Mouse (Mus musculus) embryo, embryonic 11.5 days (tissue): ENCODE measurements at regions not wholly inside any gene's neighbourhood (a gene's known extent, or its start where the extent isn't known, plus 50 kb on each side); places are given as distances from the start of the nearest gene placed in this dataset.

ENCODE experiments used
- DNase-seq: peaks from one replicate; pipeline ENCODE4 v3.0.0-alpha.2; 2012; ENCODE audit warnings: low read depth, low spot score

DNA sequence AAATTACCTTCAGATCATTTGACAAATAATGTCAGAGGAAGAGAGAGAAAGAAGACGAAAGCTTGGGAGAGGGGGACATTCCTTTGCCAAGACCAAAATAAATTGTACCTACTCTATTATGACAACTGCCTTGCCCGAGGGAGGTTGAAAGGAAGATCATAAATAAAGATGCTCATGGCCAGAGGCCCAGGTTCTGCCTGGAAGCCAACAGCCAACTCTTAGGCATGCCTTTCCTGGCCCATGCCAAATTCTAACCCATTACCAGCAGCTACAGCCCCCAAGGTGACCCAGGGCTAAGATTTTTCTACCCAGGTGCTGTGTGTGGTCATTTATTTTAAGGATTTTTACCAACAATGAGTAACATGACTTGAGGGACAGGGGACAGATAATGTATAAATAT lies 54.9 kb downstream of the Cbln1 start:
- DNase-seq: no peak

DNA sequence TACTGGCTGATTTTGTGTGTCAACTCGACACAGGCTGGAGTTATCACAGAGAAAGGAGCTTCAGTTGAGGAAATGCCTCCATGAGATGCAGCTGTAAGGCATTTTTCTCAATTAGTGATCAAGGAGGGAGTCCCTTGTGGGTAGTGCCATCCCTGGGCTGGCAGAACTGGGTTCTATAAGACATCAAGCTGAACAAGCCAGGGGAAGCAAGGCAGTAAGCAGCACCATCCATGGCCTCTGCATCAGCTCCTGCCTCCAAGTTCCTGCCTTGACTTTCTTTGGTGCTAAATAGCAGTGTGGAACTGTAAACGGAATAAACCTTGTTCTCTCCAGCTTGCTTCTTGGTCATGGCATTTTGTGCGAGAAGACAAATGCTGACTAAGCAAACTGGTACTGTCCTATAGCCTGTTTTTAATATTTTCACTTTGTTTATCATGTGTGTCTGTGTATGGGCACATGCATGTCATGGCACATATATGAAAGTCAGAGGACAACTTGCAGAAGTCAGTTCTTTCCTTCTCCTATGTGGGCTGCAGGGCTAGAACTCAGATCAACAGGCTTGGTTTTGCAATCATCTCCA lies 57.3 kb downstream of the Cbln1 start:
- no peak for DNase-seq

DNA sequence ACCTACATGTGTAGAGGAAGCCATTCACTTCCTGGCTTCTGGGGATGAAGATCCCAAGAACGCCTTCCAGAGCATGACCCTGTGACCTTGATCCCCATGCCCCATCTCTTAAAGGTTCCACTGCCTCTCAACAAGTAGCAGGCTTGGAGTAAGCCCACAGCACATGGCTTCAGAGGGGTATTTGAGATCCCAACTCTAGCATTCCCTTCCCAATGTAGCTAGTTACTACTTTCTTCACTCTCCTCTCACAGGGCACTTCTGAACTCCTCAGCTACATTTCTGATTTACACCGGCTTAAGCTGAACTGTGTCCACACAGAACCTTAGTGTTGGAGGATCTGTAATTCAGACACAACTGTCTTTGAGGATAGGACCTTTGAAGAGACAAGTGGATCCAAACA lies 83.4 kb downstream of the Cbln1 start:
- no peak for DNase-seq

DNA sequence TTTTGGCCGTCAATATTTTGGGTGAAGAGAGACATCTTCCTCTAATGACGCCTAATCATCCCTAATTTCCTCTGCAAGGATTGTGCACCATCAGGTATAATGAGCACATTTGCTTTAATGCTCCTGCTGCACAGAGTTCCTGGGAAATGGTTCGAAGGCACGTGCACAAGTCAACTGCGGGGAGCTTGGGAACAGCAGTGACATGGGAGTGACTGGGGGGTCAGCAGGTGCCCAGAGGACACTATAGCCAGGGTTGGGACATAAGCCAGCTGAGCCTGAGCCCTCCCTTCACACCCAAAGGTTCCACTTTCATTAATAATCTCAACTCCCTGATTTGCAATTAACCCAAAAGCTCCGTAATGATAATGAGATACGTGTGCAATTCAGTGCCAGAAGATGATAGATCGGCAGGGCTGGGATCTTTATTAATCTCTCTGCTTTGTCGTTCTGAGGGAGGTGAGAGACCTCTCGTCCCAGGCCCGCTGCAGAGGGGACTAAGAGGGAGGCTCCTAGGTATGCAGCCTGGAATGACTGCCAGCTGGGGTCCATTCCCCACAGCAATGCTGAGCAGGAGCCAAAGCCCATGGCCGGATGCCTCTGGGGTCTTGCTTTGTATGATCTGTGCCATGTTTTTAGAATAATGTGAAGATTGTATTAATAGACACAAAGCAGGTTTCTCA lies 88.7 kb downstream of the Cbln1 start:
- no peak for DNase-seq

DNA sequence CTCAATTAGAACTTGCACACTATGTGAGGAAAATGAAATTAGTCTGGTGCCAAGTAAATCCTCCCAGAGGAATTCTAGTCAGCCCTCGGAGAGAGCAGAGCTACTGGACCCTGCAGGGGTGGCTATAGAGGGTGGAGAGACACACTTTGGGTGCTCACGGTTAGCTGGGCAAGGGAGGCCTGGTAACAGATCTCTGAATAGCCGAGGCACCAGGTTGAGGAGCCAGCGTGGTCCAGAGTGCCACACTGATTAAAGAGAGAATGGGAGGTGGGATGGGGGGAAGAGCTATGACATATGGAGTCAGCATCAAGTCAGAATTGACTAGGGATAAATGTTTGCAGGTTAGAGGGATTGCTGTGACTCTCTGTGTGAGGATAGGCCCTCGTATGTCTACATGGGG lies 90.1 kb downstream of the Cbln1 start:
- no peak for DNase-seq

DNA sequence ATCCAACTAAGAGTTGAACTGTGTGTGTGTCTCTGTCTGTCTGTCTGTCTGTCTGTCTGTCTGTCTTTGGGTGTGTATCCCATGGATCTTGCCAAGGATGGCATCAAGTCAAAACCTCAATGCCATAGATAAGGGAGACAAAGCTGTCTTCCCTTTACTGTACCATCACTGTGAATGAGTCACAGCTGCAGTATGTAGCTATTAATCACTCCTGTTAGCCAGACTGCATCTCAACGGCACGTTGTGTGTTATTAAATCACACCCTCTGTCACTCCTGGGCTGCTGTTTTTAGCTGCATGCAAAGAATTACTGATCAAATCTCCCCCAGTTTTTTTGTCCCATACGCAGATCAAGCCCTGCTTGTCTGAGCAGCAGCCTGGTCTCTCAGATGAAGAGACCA lies 91.6 kb downstream of the Cbln1 start:
- no peak for DNase-seq

DNA sequence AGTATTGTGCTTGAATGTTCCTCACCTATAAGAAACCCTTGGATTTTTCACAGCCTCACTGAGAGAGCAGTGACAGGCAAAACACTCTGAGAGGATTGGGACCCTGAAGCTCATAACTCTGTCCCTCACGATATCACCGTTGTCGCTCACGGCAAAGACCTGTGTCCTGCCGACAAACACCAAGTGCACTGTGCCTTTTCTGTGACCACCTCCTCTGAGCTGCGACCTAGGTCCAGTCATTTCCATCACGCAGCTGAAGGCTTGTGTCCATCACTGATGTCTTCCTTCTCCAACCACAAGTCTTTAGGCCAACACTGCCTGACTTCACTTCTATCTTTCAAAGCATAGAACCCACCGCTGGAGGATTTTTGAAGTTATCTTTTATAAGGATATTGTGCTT lies 93.1 kb downstream of the Cbln1 start:
- no peak for DNase-seq

DNA sequence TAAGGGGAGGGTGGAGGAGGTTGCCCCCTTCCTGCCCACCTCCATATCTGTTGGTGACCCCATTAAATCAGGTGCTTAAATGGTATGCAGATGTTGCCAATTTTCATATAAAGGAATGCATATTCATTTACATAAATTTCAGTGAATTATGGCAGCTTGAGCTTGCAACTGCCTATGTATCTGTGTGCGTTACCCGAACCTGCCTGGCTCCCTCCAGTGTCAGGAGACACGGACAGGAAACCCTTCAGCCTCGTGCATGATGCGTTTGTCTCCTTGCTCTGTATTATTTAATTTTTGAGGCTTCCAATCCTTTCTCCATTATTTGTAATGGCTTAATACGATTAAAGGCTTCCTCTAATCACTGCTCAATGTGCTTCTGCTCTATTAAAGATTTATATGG lies 98.4 kb downstream of the Cbln1 start:
- no peak for DNase-seq

DNA sequence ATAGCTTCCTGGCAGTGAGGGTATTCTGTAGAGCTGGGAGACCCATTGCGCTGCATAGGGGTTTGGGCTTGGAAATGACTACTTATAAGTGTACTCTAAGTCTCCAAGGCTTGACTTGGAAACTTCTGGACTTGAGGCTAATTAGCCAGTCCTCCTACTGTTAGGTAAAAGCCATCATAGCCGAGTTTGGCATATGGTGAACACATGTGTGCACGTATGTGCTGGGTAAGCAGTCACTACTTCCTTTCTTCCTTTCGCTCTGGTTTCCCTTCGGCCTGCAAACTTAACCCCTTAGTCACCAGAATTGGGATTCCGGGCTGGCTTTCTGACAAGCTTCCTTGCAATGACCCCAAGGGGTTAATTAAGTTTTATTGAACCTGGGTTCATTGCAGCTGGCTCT lies 98.9 kb downstream of the Cbln1 start:
- DNase-seq: peak; percentile 67

DNA sequence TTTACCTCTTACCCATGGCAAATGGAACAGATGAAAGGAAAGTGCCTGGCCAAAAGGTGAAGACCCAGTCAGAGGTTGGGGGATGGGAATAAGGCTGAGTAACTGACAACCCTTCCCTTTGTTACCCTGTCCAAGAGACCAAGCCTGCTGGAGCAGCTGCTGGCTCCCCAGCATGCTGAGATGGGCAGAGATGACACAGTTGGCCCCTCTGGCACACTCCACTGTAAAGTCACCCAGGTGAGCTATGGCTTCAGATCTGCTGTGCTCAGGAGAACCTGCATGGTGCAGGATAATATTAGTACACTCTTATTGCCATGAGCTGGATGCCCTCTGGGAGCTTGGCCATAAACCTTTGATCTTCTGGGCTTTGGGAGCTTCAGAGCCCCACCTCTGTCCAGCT lies 100.3 kb downstream of the Cbln1 start:
- DNase-seq: no peak

DNA sequence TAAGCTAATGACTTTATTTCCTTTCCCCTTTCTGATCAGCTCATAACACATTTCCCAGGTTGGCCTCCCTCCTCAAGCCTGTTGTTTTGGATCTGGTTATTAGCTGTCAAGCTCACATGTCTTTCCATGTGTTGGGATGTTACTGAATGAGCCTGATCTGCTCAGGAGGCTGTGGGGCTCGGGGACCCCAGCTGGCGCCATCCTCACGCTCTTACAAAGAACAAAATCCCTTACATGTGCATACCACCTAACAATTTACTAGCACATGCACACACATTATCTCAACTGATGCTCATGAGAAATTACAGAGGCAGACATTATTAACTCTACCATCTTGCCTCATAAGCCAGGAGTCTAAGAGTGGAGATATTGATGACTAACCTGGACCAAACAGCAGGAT lies 102.2 kb downstream of the Cbln1 start:
- DNase-seq: no peak

DNA sequence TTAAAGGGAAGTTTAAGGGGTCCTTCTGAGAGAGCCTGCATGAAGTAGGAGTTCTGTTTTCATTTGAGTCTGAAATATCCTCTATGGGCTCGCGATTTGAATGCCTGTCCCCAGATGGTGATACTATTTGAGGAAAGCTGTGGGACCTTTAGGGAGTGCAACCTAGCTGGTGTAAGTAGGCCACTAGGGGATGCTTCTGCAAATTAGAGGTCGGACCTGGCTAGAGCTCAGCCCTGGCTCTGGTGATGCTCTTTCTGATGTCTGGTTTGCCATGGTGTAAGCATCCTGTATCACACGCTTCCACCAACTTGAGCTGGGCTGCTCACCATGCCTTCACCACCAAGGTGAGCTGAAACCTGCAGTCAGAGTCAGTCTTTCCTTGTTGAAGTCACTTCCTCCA lies 121.9 kb downstream of the Cbln1 start:
- no peak for DNase-seq

DNA sequence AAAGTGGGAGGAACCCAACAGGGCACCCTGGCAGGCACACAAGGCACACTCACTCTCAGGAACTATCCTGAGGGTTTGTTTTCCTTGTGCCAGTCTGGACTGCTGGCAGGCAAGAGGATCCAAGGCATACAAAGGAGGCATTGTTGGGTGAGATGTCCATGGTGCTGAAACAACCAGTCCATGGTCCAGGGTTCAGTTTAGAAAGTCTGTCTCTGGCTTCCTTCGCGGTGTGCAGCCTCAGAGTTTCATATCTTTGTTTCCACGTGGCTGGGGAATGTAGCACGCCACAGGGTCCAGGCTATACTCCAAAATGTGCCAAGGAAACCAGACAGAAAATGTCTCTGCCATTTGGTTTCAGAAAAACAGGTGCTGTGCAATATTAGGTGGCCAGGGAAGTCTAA lies 122.6 kb downstream of the Cbln1 start:
- peak; percentile 24 for DNase-seq

DNA sequence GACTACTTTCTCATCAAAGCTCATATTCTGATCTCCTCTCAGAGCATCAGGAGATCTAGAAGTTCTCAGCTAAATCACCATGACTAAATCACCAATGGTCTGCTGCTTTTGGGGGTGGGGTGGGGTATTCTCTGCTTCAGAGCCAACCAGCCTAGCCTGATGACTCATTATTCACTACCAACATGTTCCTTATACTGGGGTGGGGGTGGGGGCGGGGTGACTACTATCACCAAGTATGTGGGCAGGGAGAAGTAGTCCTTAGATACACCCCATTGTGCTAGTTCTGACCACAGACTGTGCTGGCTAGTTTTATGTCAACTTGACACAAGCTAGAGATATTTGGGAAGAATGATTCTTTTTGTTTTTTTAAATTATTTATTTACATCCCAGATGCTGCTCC lies 143.0 kb downstream of the Cbln1 start:
- DNase-seq: no peak

DNA sequence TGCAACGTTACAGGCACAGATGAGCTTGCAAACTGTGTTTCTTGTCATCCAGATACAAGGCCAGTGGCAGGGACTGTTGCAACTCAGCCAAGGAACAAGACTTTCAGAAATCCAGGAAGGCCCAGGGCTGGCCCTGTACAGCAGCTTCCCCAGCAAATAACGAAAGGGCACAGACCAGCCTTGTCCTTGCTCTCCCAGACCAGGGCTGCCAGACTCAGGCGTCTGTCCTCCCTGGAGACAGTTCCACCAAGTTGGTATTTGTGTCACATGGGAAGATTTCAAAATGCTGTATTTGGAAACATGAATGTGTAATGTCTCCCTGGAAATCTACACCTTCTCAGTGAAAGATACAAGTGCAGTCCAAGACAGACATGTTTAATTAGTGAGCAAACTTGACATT lies 157.8 kb downstream of the Cbln1 start:
- no peak for DNase-seq

DNA sequence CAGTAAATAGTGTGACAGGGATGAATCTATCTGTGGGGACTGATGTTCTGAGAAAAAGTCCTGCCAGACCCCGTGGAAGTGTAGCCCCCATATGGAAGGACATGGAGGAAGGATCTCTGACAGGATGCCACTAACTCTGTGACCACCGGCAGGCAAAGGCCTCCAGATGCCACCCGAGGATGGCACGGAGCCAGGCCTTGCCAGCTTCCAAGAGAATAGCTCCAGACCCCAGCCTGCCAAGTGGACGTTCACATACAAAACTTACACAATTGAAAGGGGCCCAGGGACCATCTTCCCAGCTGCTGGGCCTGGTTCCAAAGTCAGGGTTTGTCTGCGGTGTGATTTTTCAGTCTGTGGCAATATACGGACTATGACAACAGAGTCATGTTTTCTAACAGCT lies 161.1 kb downstream of the Cbln1 start:
- no peak for DNase-seq

DNA sequence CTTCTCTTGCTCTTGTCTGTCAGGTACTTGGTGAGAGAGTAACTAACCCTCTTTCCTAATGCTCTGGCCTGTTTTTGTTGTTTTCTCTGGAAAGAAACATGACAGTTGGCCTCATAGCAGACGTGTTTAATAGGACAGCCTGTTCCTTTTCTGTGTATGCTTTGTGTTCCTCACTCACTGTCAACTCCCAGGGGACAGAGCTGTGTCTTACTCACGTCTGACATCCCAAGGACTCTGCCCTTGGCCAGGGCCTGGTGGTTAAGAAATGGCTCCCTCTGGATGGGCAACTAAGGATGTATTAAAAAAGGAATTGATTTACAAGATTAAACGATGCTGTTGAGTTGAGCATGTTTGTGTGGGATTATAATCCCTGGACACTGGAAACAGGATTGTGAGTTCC lies 164.1 kb downstream of the Cbln1 start:
- DNase-seq: no peak

DNA sequence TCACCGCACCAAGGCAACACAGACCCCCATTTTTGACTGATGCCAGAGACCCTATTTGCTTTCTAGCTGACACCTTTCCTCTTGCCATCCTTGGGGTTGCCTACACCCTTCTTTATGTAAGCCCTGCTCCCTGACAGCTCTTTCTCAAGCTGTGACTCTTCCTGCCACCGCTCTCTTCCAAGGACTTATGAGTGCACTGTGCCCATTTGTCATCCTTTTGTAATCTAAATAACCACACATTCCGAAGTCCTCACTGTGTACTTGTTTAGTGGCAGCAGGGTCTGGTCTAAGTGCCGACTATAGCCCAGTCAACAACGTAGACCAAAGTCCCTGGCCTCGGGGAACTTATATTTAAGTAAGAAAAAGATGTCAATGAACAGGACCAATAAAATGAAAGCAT lies 167.4 kb downstream of the Cbln1 start:
- DNase-seq: no peak

DNA sequence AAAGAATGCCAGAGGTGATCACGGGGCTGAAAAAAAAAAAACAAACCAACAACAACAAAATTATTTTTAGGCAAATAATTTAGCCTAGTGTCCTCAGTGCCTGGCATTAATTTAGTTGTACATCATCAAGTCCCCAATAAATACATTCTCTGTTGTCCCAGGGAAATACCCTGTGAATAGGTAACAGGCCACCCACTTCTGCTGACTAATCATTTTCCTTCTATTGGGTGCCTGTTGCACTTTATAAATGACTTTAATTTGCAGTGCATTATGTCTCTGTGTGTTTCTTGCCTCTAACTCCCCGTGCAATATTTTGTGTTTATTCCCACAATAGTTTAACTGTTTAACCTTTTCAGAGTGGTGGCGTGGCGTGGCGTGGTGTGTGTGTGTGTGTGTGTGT lies 168.9 kb downstream of the Cbln1 start:
- DNase-seq: no peak

DNA sequence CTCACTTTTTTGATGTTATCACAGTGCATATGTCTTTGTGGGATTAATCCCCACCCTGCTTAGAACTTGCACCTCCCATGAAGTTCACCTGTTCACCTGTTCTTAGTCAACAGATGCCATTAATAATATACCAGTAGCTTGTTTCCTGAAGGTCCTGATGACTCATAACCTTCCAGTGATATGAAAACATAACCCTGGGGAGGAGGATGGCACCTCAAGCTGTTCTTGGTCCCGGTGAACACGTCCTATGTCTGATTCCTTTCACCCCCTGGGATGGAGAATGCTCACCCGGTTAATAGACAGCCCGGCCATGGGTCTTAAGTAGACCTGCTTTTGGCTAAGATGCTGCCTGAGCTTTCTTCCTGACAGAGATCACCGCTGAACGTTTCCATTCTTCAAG lies 174.6 kb downstream of the Cbln1 start:
- DNase-seq: no peak

DNA sequence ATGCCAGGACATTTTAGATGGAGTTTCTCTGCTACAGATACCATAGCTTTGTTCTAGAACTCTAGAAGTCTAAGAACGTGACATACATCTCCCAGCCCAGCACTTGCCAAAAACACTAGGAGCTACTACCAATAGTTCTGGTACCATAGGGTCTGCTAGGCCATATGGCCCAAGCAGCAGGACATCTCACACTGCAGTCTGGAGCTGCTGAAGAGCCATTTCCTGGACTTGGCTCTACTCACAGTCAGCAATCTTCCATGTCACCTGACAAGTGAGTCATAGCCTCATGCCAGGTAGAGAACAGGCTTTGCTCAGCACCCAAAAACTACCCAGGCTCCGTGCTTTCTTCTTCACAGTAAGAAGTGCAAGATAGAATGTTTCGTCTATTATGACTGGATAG lies 175.1 kb downstream of the Cbln1 start:
- DNase-seq: no peak

DNA sequence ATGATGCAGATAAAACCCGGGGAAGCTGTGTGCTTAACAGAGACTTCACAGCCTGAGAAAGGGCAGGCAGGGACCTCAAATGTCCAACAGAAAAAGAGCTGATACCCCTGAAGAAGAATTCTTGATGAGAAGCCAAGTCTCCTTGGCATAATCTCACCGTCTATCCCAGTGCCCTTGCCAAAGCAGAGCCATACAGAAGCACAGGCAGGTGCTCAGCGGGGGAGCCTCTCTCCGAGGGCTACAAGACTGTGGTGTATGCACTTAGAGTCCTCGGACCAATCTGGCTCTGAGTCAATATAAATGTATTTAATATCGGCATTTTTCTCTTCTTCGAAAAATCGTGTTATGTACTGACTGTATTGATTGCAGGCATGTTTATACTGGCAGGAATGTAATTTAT lies 186.3 kb downstream of the Cbln1 start:
- no peak for DNase-seq

DNA sequence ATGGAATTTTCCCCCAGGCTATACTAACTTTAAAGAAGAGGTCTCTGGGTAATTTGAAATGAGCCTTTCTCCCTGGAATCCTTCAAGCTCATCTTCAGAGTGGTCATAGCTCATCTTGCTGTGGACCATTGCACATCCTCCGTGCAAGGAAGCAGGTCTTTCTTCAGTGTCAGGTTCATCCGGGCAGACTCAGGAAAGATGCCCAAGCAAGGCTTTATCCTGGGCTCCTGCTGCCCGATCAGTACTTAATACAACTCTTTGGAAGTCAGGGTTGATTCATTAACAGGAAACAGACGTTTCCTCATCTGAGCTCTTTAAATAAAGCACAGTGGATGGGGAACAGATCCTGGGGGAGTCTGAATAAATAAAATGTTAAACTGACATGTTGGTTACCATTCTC lies 188.1 kb downstream of the Cbln1 start:
- no peak for DNase-seq

DNA sequence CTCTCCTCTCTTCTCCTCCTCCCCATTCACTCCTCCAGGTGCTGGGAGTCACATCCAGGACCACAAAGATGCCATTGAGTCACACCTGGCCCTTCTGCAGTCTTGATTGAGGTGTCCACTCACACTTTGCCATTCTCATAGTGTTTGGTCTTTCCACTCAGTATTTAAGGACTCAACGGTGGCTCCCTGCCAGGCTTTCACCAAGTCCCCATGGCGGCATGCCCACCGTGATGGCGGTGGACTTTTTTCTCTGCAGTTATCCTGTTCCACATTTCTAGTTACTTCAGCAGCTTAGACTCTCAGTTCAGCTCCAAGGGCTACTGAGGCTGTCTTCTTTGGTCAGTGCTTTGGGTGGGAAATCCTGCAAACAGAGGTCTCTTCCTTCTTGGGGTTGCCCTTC lies 189.9 kb downstream of the Cbln1 start:
- DNase-seq: no peak
